Mouse (Mus musculus): Measurements from ENCODE around the gene Map3k10. TPM values are rescaled to one million over a fixed set of nuclear protein-coding genes. Genes with fewer than 3 reads are reported as not detected.

Map3k10 gene
- total and polyA plus RNA-seq, 3 experiments, result 7.8 to 16.7 (median 8.2) TPM

- dilution Hi-C loops (cut with MboI; ENCODE audit: extremely low pct_ligation_motif_present, extremely low pct_unique_long_range_greater_than_20kb, low sequenced_read_pairs) (no loop called here), in situ Hi-C loops (cut with MboI; ENCODE audit: low pct_ligation_motif_present, low pct_unique_long_range_greater_than_20kb, low sequenced_read_pairs) (no loop called here)
- no peak overlapping the region for H3K9ac ChIP-seq (ENCODE audit: insufficient read depth, low read depth)
- H3K4me3 ChIP-seq (replicated peaks in 1 of 3; ENCODE audit: low read depth in 2 of 3, low read length in 2 of 3, poor library complexity in 1 of 3), result no peak overlapping the region
- H3K4me1 ChIP-seq (ENCODE audit: control insufficient read depth in 1 of 2, insufficient read depth in 2 of 2), result peaks cover 0 to 10% of the 10 kb centered on the region in 2 experiments; a peak in 1 of 4 replicates
- H3K4me2 ChIP-seq (ENCODE audit: insufficient read depth, low read depth, poor library complexity, severe bottlenecking), result no peak overlapping the region
- TF ChIP-seq ETS1 (conservative IDR thresholded peaks at IDR 0.05; ENCODE audit: low read depth, low read length), result no peak
- TF ChIP-seq ZMIZ1 (IDR thresholded peaks at IDR 0.05; ENCODE audit: low read depth, low read length), result no peak
- no peak for TF ChIP-seq USF2 (conservative IDR thresholded peaks at IDR 0.05; ENCODE audit: low read depth, low read length)
- TF ChIP-seq RAD21 (IDR thresholded peaks at IDR 0.05; ENCODE audit: low read depth, low read length), result no peak
- no peak for TF ChIP-seq UBTF (IDR thresholded peaks at IDR 0.05; ENCODE audit: low read depth, low read length)
- TF ChIP-seq SIN3A (IDR thresholded peaks at IDR 0.05; ENCODE audit: low read length), result no peak
- no peak for TF ChIP-seq HCFC1 (IDR thresholded peaks at IDR 0.05; ENCODE audit: low read depth, low read length)
- TF ChIP-seq RCOR1 (conservative IDR thresholded peaks at IDR 0.05; ENCODE audit: low read depth, low read length), result no peak
- no peaks in the 10 kb centered on the region for H3K36me3 ChIP-seq (replicated peaks in 1 of 2; ENCODE audit: control insufficient read depth in 1 of 2, insufficient read depth in 1 of 2, low read length in 1 of 2)
- no peaks in the 10 kb centered on the region for H3K79me2 ChIP-seq (replicated peaks; ENCODE audit: control insufficient read depth, extremely low read depth, insufficient read depth, poor library complexity, severe bottlenecking)
- H3K27me3 ChIP-seq (replicated peaks), result peaks cover 18% of the 10 kb centered on the region
- H3K27ac ChIP-seq (ENCODE audit: insufficient read depth, low read depth), result no peak overlapping the region
- no peaks in the 10 kb centered on the region for H3K9me3 ChIP-seq (replicated peaks; ENCODE audit: low read length)
- DNase-seq (ENCODE audit: extremely low read depth), result no peak
These were observed 24.7 kb downstream of the Map3k10 start for GRCm38 (mm10) chr7:27649723-27650122.

DNA sequence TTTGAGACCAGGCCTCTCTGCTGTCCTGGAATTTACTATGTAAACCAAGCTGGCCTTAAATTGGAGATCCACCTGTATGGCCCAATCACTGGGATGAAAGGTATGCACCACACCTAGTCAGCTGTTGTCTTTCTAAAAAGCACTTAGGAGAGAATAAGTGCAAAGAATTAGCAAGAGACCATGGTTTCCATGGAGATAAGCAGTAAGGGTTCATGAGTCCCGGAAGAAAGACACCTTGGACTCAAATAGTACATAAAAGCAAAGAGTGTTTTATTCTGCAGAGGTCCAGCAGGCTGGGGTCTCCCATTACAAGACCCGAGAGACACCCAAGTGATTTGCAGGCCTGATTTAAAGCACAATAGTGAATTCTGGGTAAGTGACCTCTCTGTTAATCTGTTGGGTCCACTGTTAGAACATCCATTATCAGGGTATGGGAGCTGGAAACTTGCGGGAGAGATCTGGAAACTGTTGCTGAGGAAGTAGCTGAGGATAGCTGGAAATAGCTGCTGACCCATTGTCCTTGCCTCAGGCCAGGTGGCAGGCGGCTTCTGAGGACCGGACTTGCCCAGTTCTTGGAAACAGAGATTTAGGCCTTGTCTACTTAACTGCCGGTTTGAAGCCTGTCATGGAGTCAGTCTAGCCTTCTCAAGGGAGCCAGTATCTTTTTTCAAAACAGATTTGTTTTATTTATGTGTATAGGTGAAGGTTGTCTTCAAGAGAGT is 27.0 kb downstream of the Map3k10 start:
- H3K79me2 ChIP-seq (replicated peaks; ENCODE audit: control insufficient read depth, extremely low read depth, insufficient read depth, poor library complexity, severe bottlenecking), result no peaks in the 10 kb centered on the region

More for the DNA sequence above, 27.0 kb downstream of the Map3k10 start:
- TF ChIP-seq NRF1 (IDR thresholded peaks at IDR 0.05; ENCODE audit: low read depth, low read length) (no peak), MAX (IDR thresholded peaks at IDR 0.05; ENCODE audit: low read length) (no peak), ZC3H11A (IDR thresholded peaks at IDR 0.05; ENCODE audit: low read depth, low read length) (no peak), GABPA (IDR thresholded peaks at IDR 0.05; ENCODE audit: insufficient replicate concordance, low read depth, low read length) (no peak), POLR2A (IDR thresholded peaks at IDR 0.05; ENCODE audit: low read depth, low read length) (no peak), PAX5 (IDR thresholded peaks at IDR 0.05; ENCODE audit: low read length) (no peak), TBP (conservative IDR thresholded peaks at IDR 0.05; ENCODE audit: low read depth, low read length) (no peak), ZMIZ1 (IDR thresholded peaks at IDR 0.05; ENCODE audit: low read depth, low read length) (no peak), CHD2 (IDR thresholded peaks at IDR 0.05; ENCODE audit: low read length) (no peak), ZKSCAN1 (IDR thresholded peaks at IDR 0.05; ENCODE audit: borderline replicate concordance, low read depth, low read length) (no peak), IRF4 (IDR thresholded peaks at IDR 0.05; ENCODE audit: low read depth, low read length) (no peak), ELF1 (IDR thresholded peaks at IDR 0.05; ENCODE audit: low read depth, low read length) (no peak), MAFK (IDR thresholded peaks at IDR 0.05; ENCODE audit: insufficient replicate concordance, low read length) (no peak), CHD1 (IDR thresholded peaks at IDR 0.05; ENCODE audit: low read depth, low read length) (no peak), ETS1 (conservative IDR thresholded peaks at IDR 0.05; ENCODE audit: low read depth, low read length) (no peak), UBTF (IDR thresholded peaks at IDR 0.05; ENCODE audit: low read depth, low read length) (no peak), USF1 (IDR thresholded peaks at IDR 0.05; ENCODE audit: low read depth, low read length) (no peak)
- Histone ChIP-seq H3K9ac (ENCODE audit: insufficient read depth, low read depth) (no peak overlapping the region), H3K4me3 (replicated peaks in 1 of 3; ENCODE audit: low read depth in 2 of 3, low read length in 2 of 3, poor library complexity in 1 of 3) (no peak overlapping the region), H3K36me3 (replicated peaks in 1 of 2; ENCODE audit: control insufficient read depth in 1 of 2, insufficient read depth in 1 of 2, low read length in 1 of 2) (no peaks in the 10 kb centered on the region), H3K4me2 (ENCODE audit: insufficient read depth, low read depth, poor library complexity, severe bottlenecking) (no peak overlapping the region), H3K27ac (ENCODE audit: insufficient read depth, low read depth) (no peak overlapping the region), H3K9me3 (replicated peaks; ENCODE audit: low read length) (no peaks in the 10 kb centered on the region), H3K27me3 (replicated peaks) (no peaks in the 10 kb centered on the region), H3K4me1 (ENCODE audit: control insufficient read depth in 1 of 2, insufficient read depth in 2 of 2) (peaks cover 0 to 8% of the 10 kb centered on the region in 2 experiments; a peak in 1 of 4 replicates)
- dilution Hi-C loops (cut with MboI; ENCODE audit: extremely low pct_ligation_motif_present, extremely low pct_unique_long_range_greater_than_20kb, low sequenced_read_pairs), result no loop called here
- in situ Hi-C loops (cut with MboI; ENCODE audit: low pct_ligation_motif_present, low pct_unique_long_range_greater_than_20kb, low sequenced_read_pairs), result no loop called here
- DNase-seq (ENCODE audit: extremely low read depth), result no peak
